In the genomic region with DNA sequence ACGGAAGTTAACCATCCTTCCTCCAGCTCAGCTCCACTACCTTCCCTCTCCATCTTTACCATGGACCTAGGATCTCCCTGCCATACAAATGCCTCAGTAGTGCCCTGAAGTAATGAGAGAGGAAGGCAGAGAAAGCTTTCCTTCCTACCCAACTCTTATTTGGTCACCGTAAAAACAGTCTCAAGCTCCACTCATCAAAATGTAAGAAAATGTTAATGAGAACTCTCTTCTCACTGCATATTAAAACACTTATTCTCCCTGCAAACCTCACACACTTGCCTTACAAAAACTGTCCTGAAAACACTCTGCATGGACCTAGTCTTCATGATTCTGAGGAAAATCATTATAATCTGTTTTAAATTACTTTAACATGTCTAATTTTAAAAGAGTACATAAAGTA, we compare ENCODE assay signal across 15 mouse cellular contexts.
"Had no signal": no experiment of that assay in that cellular context is flagged by ENCODE, and none has a peak within 500 bp of the region (broad histone marks: within the 10 kb centered on the region; RNA-seq: fewer than 3 reads in every experiment).

No protein-coding gene starts in this region.

- DNase-seq: retina, postnatal 1 day; right cerebral cortex, adult 18-20 months; right cerebral cortex, postnatal 14 days; right cerebral cortex, postnatal 25 days; right cerebral cortex, postnatal 4 days; spleen, adult 18-20 months; thymus, adult 18-20 months; thymus, adult 2 months; thymus, postnatal 14 days; thymus, postnatal 25 days; thymus, postnatal 36 days; thymus, postnatal 4 days had no signal

- H3K27ac ChIP-seq: neural tube, embryonic 15.5 days; stomach, embryonic 15.5 days; stomach, postnatal 0 days had no signal

- H3K4me3 ChIP-seq: neural tube, embryonic 15.5 days; stomach, embryonic 15.5 days had no signal

- H3K4me1 ChIP-seq: neural tube, embryonic 15.5 days had no signal
